Mouse (Mus musculus): ENCODE measurements around the gene Iqcb1. TPM values are rescaled to one million over a fixed set of nuclear protein-coding genes. Genes with fewer than 3 reads are reported as not detected.

The Iqcb1 gene
- polyA plus RNA-seq, 1 experiment from 2014 or later: 38.7 TPM

- Histone ChIP-seq H3K4me1 (ENCODE audit: control insufficient read depth, insufficient read depth, low read length) (no peaks in the 10 kb centered on the region), H3K4me3 (ENCODE audit: low read depth, low read length) (no peak overlapping the region), H3K36me3 (ENCODE audit: control insufficient read depth, insufficient read depth, low read length) (no peaks in the 10 kb centered on the region), H3K27ac (ENCODE audit: low read length) (no peak overlapping the region), H3K9ac (replicated peaks; ENCODE audit: low read depth, low read length) (no peak overlapping the region), H3K27me3 (ENCODE audit: control insufficient read depth, insufficient read depth, low read length) (no peaks in the 10 kb centered on the region), H3K4me2 (replicated peaks; ENCODE audit: low read depth, low read length) (no peak overlapping the region), H3K9me3 (ENCODE audit: control insufficient read depth, low read depth, low read length) (no peaks in the 10 kb centered on the region)
- ATAC-seq (ENCODE audit: insufficient number of reproducible peaks, insufficient read depth, low FRiP score, low read depth): no peak
- 67% methylated on average over 3 of the region's 3 CpGs for WGBS
These were observed 19.6 kb upstream of the Iqcb1 start for GRCm38 (mm10) chr16:36808616-36809015.

GRCm38 (mm10) chr16:36813680-36814079 lies 14.5 kb upstream of the Iqcb1 start:
- no peak overlapping the region for H3K4me2 ChIP-seq (replicated peaks; ENCODE audit: low read depth, low read length)
- no peak overlapping the region for H3K9ac ChIP-seq (replicated peaks; ENCODE audit: low read depth, low read length)
- 68% methylated on average over 3 of the region's 3 CpGs for WGBS
- no peaks in the 10 kb centered on the region for H3K36me3 ChIP-seq (ENCODE audit: control insufficient read depth, insufficient read depth, low read length)
- H3K9me3 ChIP-seq (ENCODE audit: control insufficient read depth, low read depth, low read length): no peaks in the 10 kb centered on the region
- no peak overlapping the region for H3K27ac ChIP-seq (ENCODE audit: low read length)
- no peak for ATAC-seq (ENCODE audit: insufficient number of reproducible peaks, insufficient read depth, low FRiP score, low read depth)
- H3K4me1 ChIP-seq (ENCODE audit: control insufficient read depth, insufficient read depth, low read length): no peaks in the 10 kb centered on the region
- no peak overlapping the region for H3K4me3 ChIP-seq (ENCODE audit: low read depth, low read length)
- no peaks in the 10 kb centered on the region for H3K27me3 ChIP-seq (ENCODE audit: control insufficient read depth, insufficient read depth, low read length)

GRCm38 (mm10) chr16:36816916-36817315 lies 11.3 kb upstream of the Iqcb1 start:
- ATAC-seq (ENCODE audit: insufficient number of reproducible peaks, insufficient read depth, low FRiP score, low read depth): 0 out of 2 replicates have a peak, but pooled peaks have one; percentile 6
- no peak overlapping the region for H3K4me3 ChIP-seq (ENCODE audit: low read depth, low read length)
- no peak overlapping the region for H3K4me2 ChIP-seq (replicated peaks; ENCODE audit: low read depth, low read length)
- no peaks in the 10 kb centered on the region for H3K9me3 ChIP-seq (ENCODE audit: control insufficient read depth, low read depth, low read length)
- no peak overlapping the region for H3K27ac ChIP-seq (ENCODE audit: low read length)
- no peaks in the 10 kb centered on the region for H3K27me3 ChIP-seq (ENCODE audit: control insufficient read depth, insufficient read depth, low read length)
- no peaks in the 10 kb centered on the region for H3K36me3 ChIP-seq (ENCODE audit: control insufficient read depth, insufficient read depth, low read length)
- peaks cover 4% of the 10 kb centered on the region; the same call in 1 of the 2 replicates for H3K4me1 ChIP-seq (ENCODE audit: control insufficient read depth, insufficient read depth, low read length)
- no peak overlapping the region for H3K9ac ChIP-seq (replicated peaks; ENCODE audit: low read depth, low read length)

GRCm38 (mm10) chr16:36817321-36817926 lies 10.8 kb upstream of the Iqcb1 start:
- 14% methylated on average over 7 of the region's 7 CpGs for WGBS
- no peaks in the 10 kb centered on the region for H3K9me3 ChIP-seq (ENCODE audit: control insufficient read depth, low read depth, low read length)
- peak; percentile 75; the same call in 1 of the 2 replicates for ATAC-seq (ENCODE audit: insufficient number of reproducible peaks, insufficient read depth, low FRiP score, low read depth)
- no peaks in the 10 kb centered on the region for H3K36me3 ChIP-seq (ENCODE audit: control insufficient read depth, insufficient read depth, low read length)
- H3K27me3 ChIP-seq (ENCODE audit: control insufficient read depth, insufficient read depth, low read length): no peaks in the 10 kb centered on the region
- no peak overlapping the region for H3K27ac ChIP-seq (ENCODE audit: low read length)
- H3K4me1 ChIP-seq (ENCODE audit: control insufficient read depth, insufficient read depth, low read length): peaks cover 4% of the 10 kb centered on the region; the same call in 1 of the 2 replicates
- no peak overlapping the region for H3K4me3 ChIP-seq (ENCODE audit: low read depth, low read length)
- no peak overlapping the region for H3K4me2 ChIP-seq (replicated peaks; ENCODE audit: low read depth, low read length)
- H3K9ac ChIP-seq (replicated peaks; ENCODE audit: low read depth, low read length): no peak overlapping the region

GRCm38 (mm10) chr16:36820016-36820415 lies 8.2 kb upstream of the Iqcb1 start:
- no peaks in the 10 kb centered on the region for H3K9me3 ChIP-seq (ENCODE audit: control insufficient read depth, low read depth, low read length)
- no peak overlapping the region for H3K9ac ChIP-seq (replicated peaks; ENCODE audit: low read depth, low read length)
- H3K27me3 ChIP-seq (ENCODE audit: control insufficient read depth, insufficient read depth, low read length): no peaks in the 10 kb centered on the region
- peaks cover 4% of the 10 kb centered on the region; the same call in 1 of the 2 replicates for H3K4me1 ChIP-seq (ENCODE audit: control insufficient read depth, insufficient read depth, low read length)
- ATAC-seq (ENCODE audit: insufficient number of reproducible peaks, insufficient read depth, low FRiP score, low read depth): no peak
- H3K4me2 ChIP-seq (replicated peaks; ENCODE audit: low read depth, low read length): no peak overlapping the region
- no peak overlapping the region for H3K27ac ChIP-seq (ENCODE audit: low read length)
- no peak overlapping the region for H3K4me3 ChIP-seq (ENCODE audit: low read depth, low read length)
- no peaks in the 10 kb centered on the region for H3K36me3 ChIP-seq (ENCODE audit: control insufficient read depth, insufficient read depth, low read length)
- WGBS: 83% methylated on average over 6 of the region's 6 CpGs

GRCm38 (mm10) chr16:36820747-36821146 lies 7.4 kb upstream of the Iqcb1 start:
- no peak overlapping the region for H3K4me3 ChIP-seq (ENCODE audit: low read depth, low read length)
- H3K4me1 ChIP-seq (ENCODE audit: control insufficient read depth, insufficient read depth, low read length): peaks cover 4% of the 10 kb centered on the region; the same call in 1 of the 2 replicates
- H3K36me3 ChIP-seq (ENCODE audit: control insufficient read depth, insufficient read depth, low read length): no peaks in the 10 kb centered on the region
- no peaks in the 10 kb centered on the region for H3K9me3 ChIP-seq (ENCODE audit: control insufficient read depth, low read depth, low read length)
- no peaks in the 10 kb centered on the region for H3K27me3 ChIP-seq (ENCODE audit: control insufficient read depth, insufficient read depth, low read length)
- H3K27ac ChIP-seq (ENCODE audit: low read length): no peak overlapping the region
- ATAC-seq (ENCODE audit: insufficient number of reproducible peaks, insufficient read depth, low FRiP score, low read depth): no peak
- WGBS: 78% methylated on average over 3 of the region's 3 CpGs
- no peak overlapping the region for H3K9ac ChIP-seq (replicated peaks; ENCODE audit: low read depth, low read length)
- H3K4me2 ChIP-seq (replicated peaks; ENCODE audit: low read depth, low read length): no peak overlapping the region

- Histone ChIP-seq H3K27ac (ENCODE audit: low read length) (no peak overlapping the region), H3K4me2 (replicated peaks; ENCODE audit: low read depth, low read length) (no peak overlapping the region), H3K36me3 (ENCODE audit: control insufficient read depth, insufficient read depth, low read length) (no peaks in the 10 kb centered on the region), H3K9me3 (ENCODE audit: control insufficient read depth, low read depth, low read length) (no peaks in the 10 kb centered on the region), H3K27me3 (ENCODE audit: control insufficient read depth, insufficient read depth, low read length) (no peaks in the 10 kb centered on the region), H3K4me3 (ENCODE audit: low read depth, low read length) (no peak overlapping the region), H3K4me1 (ENCODE audit: control insufficient read depth, insufficient read depth, low read length) (peaks cover 4% of the 10 kb centered on the region; the same call in 1 of the 2 replicates), H3K9ac (replicated peaks; ENCODE audit: low read depth, low read length) (no peak overlapping the region)
- 4% methylated on average over 3 of the region's 3 CpGs for WGBS
- ATAC-seq (ENCODE audit: insufficient number of reproducible peaks, insufficient read depth, low FRiP score, low read depth): 0 out of 2 replicates have a peak, but pooled peaks have one; percentile 23
These were observed 6.7 kb upstream of the Iqcb1 start for GRCm38 (mm10) chr16:36821474-36821873.

GRCm38 (mm10) chr16:36827611-36828053 lies 553 bp upstream of the Iqcb1 start:
- ATAC-seq (ENCODE audit: insufficient number of reproducible peaks, insufficient read depth, low FRiP score, low read depth): peak; percentile 42
- H3K9me3 ChIP-seq (ENCODE audit: control insufficient read depth, low read depth, low read length): no peaks in the 10 kb centered on the region
- peaks cover 3% of the 10 kb centered on the region; the same call in 1 of the 2 replicates for H3K36me3 ChIP-seq (ENCODE audit: control insufficient read depth, insufficient read depth, low read length)
- 5% methylated on average over 11 of the region's 11 CpGs for whole genome bisulfite sequencing
- H3K9ac ChIP-seq (replicated peaks; ENCODE audit: low read depth, low read length): peak overlapping the region; percentile 82; the same call in 1 of the 2 replicates
- H3K4me1 ChIP-seq (ENCODE audit: control insufficient read depth, insufficient read depth, low read length): no peaks in the 10 kb centered on the region
- H3K4me3 ChIP-seq (ENCODE audit: low read depth, low read length): peak overlapping the region; percentile 84
- H3K27me3 ChIP-seq (ENCODE audit: control insufficient read depth, insufficient read depth, low read length): no peaks in the 10 kb centered on the region
- peak overlapping the region; percentile 72 for H3K4me2 ChIP-seq (replicated peaks; ENCODE audit: low read depth, low read length)
- no peak overlapping the region for H3K27ac ChIP-seq (ENCODE audit: low read length)

GRCm38 (mm10) chr16:36828820-36829219 lies 635 bp downstream of the Iqcb1 start:
- Histone ChIP-seq H3K9me3 (ENCODE audit: control insufficient read depth, low read depth, low read length) (no peaks in the 10 kb centered on the region), H3K36me3 (ENCODE audit: control insufficient read depth, insufficient read depth, low read length) (peaks cover 3% of the 10 kb centered on the region; the same call in 1 of the 2 replicates), H3K9ac (replicated peaks; ENCODE audit: low read depth, low read length) (peak overlapping the region; percentile 82), H3K4me2 (replicated peaks; ENCODE audit: low read depth, low read length) (peak overlapping the region; percentile 72), H3K4me3 (ENCODE audit: low read depth, low read length) (peak overlapping the region; percentile 84), H3K27ac (ENCODE audit: low read length) (no peak overlapping the region), H3K4me1 (ENCODE audit: control insufficient read depth, insufficient read depth, low read length) (no peaks in the 10 kb centered on the region), H3K27me3 (ENCODE audit: control insufficient read depth, insufficient read depth, low read length) (no peaks in the 10 kb centered on the region)
- ATAC-seq (ENCODE audit: insufficient number of reproducible peaks, insufficient read depth, low FRiP score, low read depth): no peak
- WGBS: 5% methylated on average over 11 of the region's 11 CpGs
